Mouse (Mus musculus): Measurements from ENCODE around the gene Preb. TPM values are rescaled to one million over a fixed set of nuclear protein-coding genes. Genes with fewer than 3 reads are reported as not detected.

The Preb gene
- 116 TPM for polyA plus RNA-seq (2015; fragmentation: Illumina TruSeq; extraction: RNeasy Lipid Tissue Mini Kit (QIAGEN cat#74804); ENCODE audit: low read depth, low replicate concordance)

GRCm38 (mm10) chr5:30959966-30960501 lies at the start of gene Preb:
TSS of gene Preb (minus strand) at chr5:30960361.

GRCm38 (mm10) chr5:30968416-30968815 lies 8.3 kb upstream of the Preb start, which contains the start of gene Tcf23:
TSS of gene Tcf23 (plus strand) at chr5:30968662.

GRCm38 (mm10) chr5:30944956-30945781 lies 15.0 kb downstream of the Preb start, which contains the start of gene Cgref1:
TSS of gene Cgref1 (minus strand) at chr5:30945591.

GRCm38 (mm10) chr5:30921256-30922033 lies 38.7 kb downstream of the Preb start, which contains the start of gene Khk:
TSS of gene Khk (plus strand) at chr5:30921431.

GRCm38 (mm10) chr5:30913060-30913841 lies 46.9 kb downstream of the Preb start, which contains the start of gene Emilin1:
TSS of gene Emilin1 (plus strand) at chr5:30913402.

GRCm38 (mm10) chr5:30907413-30908059 lies 52.6 kb downstream of the Preb start, which contains the start of gene Ost4:
TSS of gene Ost4 (minus strand) at chr5:30907788.

Other genes starting within 250 kb of the Preb start
- gene Dpysl5, start 248.8 kb downstream of the Preb start, polyA plus RNA-seq (2015; fragmentation: Illumina TruSeq; extraction: RNeasy Lipid Tissue Mini Kit (QIAGEN cat#74804); ENCODE audit: low read depth, low replicate concordance) = 14.7 TPM
- 236 TPM for gene Mapre3, start 145.7 kb downstream of the Preb start, polyA plus RNA-seq (2015; fragmentation: Illumina TruSeq; extraction: RNeasy Lipid Tissue Mini Kit (QIAGEN cat#74804); ENCODE audit: low read depth, low replicate concordance)
- 48.4 TPM for gene Tmem214, start 92.3 kb downstream of the Preb start, polyA plus RNA-seq (2015; fragmentation: Illumina TruSeq; extraction: RNeasy Lipid Tissue Mini Kit (QIAGEN cat#74804); ENCODE audit: low read depth, low replicate concordance)
- 11.1 TPM for gene Agbl5, start 71.7 kb downstream of the Preb start, polyA plus RNA-seq (2015; fragmentation: Illumina TruSeq; extraction: RNeasy Lipid Tissue Mini Kit (QIAGEN cat#74804); ENCODE audit: low read depth, low replicate concordance)
- gene Ost4, start 52.6 kb downstream of the Preb start, polyA plus RNA-seq (2015; fragmentation: Illumina TruSeq; extraction: RNeasy Lipid Tissue Mini Kit (QIAGEN cat#74804); ENCODE audit: low read depth, low replicate concordance) = 148 TPM
- 2.1 TPM for gene Emilin1, start 47.0 kb downstream of the Preb start, polyA plus RNA-seq (2015; fragmentation: Illumina TruSeq; extraction: RNeasy Lipid Tissue Mini Kit (QIAGEN cat#74804); ENCODE audit: low read depth, low replicate concordance)
- 25.3 TPM for gene Khk, start 38.9 kb downstream of the Preb start, polyA plus RNA-seq (2015; fragmentation: Illumina TruSeq; extraction: RNeasy Lipid Tissue Mini Kit (QIAGEN cat#74804); ENCODE audit: low read depth, low replicate concordance)
- gene Cgref1, start 14.8 kb downstream of the Preb start, polyA plus RNA-seq (2015; fragmentation: Illumina TruSeq; extraction: RNeasy Lipid Tissue Mini Kit (QIAGEN cat#74804); ENCODE audit: low read depth, low replicate concordance) = 26.6 TPM
- 0.37 TPM for gene Tcf23, start 8.3 kb upstream of the Preb start, polyA plus RNA-seq (2015; fragmentation: Illumina TruSeq; extraction: RNeasy Lipid Tissue Mini Kit (QIAGEN cat#74804); ENCODE audit: low read depth, low replicate concordance)
- gene Atraid, start 88.0 kb upstream of the Preb start, polyA plus RNA-seq (2015; fragmentation: Illumina TruSeq; extraction: RNeasy Lipid Tissue Mini Kit (QIAGEN cat#74804); ENCODE audit: low read depth, low replicate concordance) = 160 TPM
- 22.1 TPM for gene Slc5a6, start 88.6 kb upstream of the Preb start, polyA plus RNA-seq (2015; fragmentation: Illumina TruSeq; extraction: RNeasy Lipid Tissue Mini Kit (QIAGEN cat#74804); ENCODE audit: low read depth, low replicate concordance)
- 7.9 TPM for gene Cad, start 94.4 kb upstream of the Preb start, polyA plus RNA-seq (2015; fragmentation: Illumina TruSeq; extraction: RNeasy Lipid Tissue Mini Kit (QIAGEN cat#74804); ENCODE audit: low read depth, low replicate concordance)
- not detected for gene Dnajc5g, start 145.9 kb upstream of the Preb start, polyA plus RNA-seq (2015; fragmentation: Illumina TruSeq; extraction: RNeasy Lipid Tissue Mini Kit (QIAGEN cat#74804); ENCODE audit: low read depth, low replicate concordance)
- gene Slc30a3, start 147.9 kb upstream of the Preb start, polyA plus RNA-seq (2015; fragmentation: Illumina TruSeq; extraction: RNeasy Lipid Tissue Mini Kit (QIAGEN cat#74804); ENCODE audit: low read depth, low replicate concordance) = 74.3 TPM
- gene Trim54, start 156.4 kb upstream of the Preb start, polyA plus RNA-seq (2015; fragmentation: Illumina TruSeq; extraction: RNeasy Lipid Tissue Mini Kit (QIAGEN cat#74804); ENCODE audit: low read depth, low replicate concordance) = not detected
- gene Ucn, start 178.5 kb upstream of the Preb start, polyA plus RNA-seq (2015; fragmentation: Illumina TruSeq; extraction: RNeasy Lipid Tissue Mini Kit (QIAGEN cat#74804); ENCODE audit: low read depth, low replicate concordance) = 2.1 TPM
- 99.9 TPM for gene Mpv17, start 193.9 kb upstream of the Preb start, polyA plus RNA-seq (2015; fragmentation: Illumina TruSeq; extraction: RNeasy Lipid Tissue Mini Kit (QIAGEN cat#74804); ENCODE audit: low read depth, low replicate concordance)
- gene Gm29609, start 219.6 kb upstream of the Preb start, polyA plus RNA-seq (2015; fragmentation: Illumina TruSeq; extraction: RNeasy Lipid Tissue Mini Kit (QIAGEN cat#74804); ENCODE audit: low read depth, low replicate concordance) = 1.1 TPM
- gene Gtf3c2, start 219.8 kb upstream of the Preb start, polyA plus RNA-seq (2015; fragmentation: Illumina TruSeq; extraction: RNeasy Lipid Tissue Mini Kit (QIAGEN cat#74804); ENCODE audit: low read depth, low replicate concordance) = 46.1 TPM
- gene Snx17, start 232.9 kb upstream of the Preb start, polyA plus RNA-seq (2015; fragmentation: Illumina TruSeq; extraction: RNeasy Lipid Tissue Mini Kit (QIAGEN cat#74804); ENCODE audit: low read depth, low replicate concordance) = 82.6 TPM
- 39.1 TPM for gene Eif2b4, start 233.1 kb upstream of the Preb start, polyA plus RNA-seq (2015; fragmentation: Illumina TruSeq; extraction: RNeasy Lipid Tissue Mini Kit (QIAGEN cat#74804); ENCODE audit: low read depth, low replicate concordance)
- 26.5 TPM for gene Zfp513, start 241.9 kb upstream of the Preb start, polyA plus RNA-seq (2015; fragmentation: Illumina TruSeq; extraction: RNeasy Lipid Tissue Mini Kit (QIAGEN cat#74804); ENCODE audit: low read depth, low replicate concordance)